Mouse (Mus musculus): Measurements from ENCODE around the gene Cdc42ep2. TPM values are rescaled to one million over a fixed set of nuclear protein-coding genes. Genes with fewer than 3 reads are reported as not detected.

The Cdc42ep2 gene
- total and polyA plus RNA-seq, 3 experiments = 0.13 to 0.25 (median 0.20) TPM

DNA sequence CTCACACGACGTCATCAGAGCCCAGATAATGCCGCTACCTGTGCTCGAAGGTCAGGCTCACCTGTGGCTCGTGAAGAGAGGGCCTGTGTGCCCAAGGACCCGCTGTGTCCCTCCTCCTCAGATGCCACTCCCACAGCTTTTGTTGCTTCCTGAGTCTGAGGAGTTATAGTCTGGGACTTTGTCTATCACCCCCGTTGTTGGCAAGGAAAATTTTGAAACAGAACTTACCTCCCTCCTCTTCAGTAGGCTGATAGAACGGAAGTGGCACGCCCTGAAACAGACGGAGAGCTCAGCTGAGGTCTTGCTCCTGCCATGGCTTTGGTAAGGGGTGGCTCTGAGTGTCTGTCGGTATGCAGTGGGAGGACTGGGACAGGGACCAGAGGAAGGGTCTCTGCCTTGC lies 25.6 kb upstream of the Cdc42ep2 start:
- in situ Hi-C loops (cut with MboI; ENCODE audit: low pct_ligation_motif_present, low pct_unique_long_range_greater_than_20kb, low sequenced_read_pairs) (no loop called here), dilution Hi-C loops (cut with MboI; ENCODE audit: extremely low pct_ligation_motif_present, extremely low pct_unique_long_range_greater_than_20kb, low sequenced_read_pairs) (no loop called here)
- Histone ChIP-seq H3K4me2 (ENCODE audit: insufficient read depth, low read depth, poor library complexity, severe bottlenecking) (no peak overlapping the region), H3K27ac (ENCODE audit: insufficient read depth, low read depth) (no peak overlapping the region), H3K79me2 (replicated peaks; ENCODE audit: control insufficient read depth, extremely low read depth, insufficient read depth, poor library complexity, severe bottlenecking) (no peaks in the 10 kb centered on the region), H3K27me3 (replicated peaks) (no peaks in the 10 kb centered on the region), H3K9me3 (replicated peaks; ENCODE audit: low read length) (no peaks in the 10 kb centered on the region), H3K4me1 (ENCODE audit: control insufficient read depth in 1 of 2, insufficient read depth in 2 of 2) (peaks cover 0 to 16% of the 10 kb centered on the region in 2 experiments; a peak in 2 of 4 replicates), H3K36me3 (replicated peaks in 1 of 2; ENCODE audit: control insufficient read depth in 1 of 2, insufficient read depth in 1 of 2, low read length in 1 of 2) (peaks cover 74 to 97% of the 10 kb centered on the region in 2 experiments), H3K4me3 (replicated peaks in 1 of 3; ENCODE audit: low read depth in 2 of 3, low read length in 2 of 3, poor library complexity in 1 of 3) (no peak overlapping the region), H3K9ac (ENCODE audit: insufficient read depth, low read depth) (no peak overlapping the region)
- TF ChIP-seq RCOR1 (conservative IDR thresholded peaks at IDR 0.05; ENCODE audit: low read depth, low read length) = no peak
- DNase-seq (ENCODE audit: extremely low read depth) = no peak

DNA sequence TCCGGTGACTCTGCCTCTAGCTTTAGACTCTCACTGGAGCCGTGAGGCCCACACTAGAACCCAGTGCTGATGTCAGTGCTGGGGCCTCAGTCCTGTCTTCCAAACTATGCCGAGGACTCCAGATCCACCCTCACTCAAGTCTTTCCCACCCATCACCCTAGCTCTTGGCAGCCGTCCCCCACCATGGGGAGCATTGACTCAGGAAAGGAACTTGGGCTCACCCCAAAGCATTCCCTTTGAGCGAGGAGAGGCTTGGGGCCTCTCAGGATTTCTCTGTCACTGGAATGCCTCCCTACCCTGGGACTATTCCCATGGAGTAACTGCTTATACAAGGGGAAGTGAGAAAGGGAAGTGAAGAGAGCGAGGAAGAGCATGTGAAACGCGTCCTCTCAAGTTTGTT lies 21.3 kb upstream of the Cdc42ep2 start:
- DNase-seq (ENCODE audit: extremely low read depth) = no peak
- H3K27me3 ChIP-seq (replicated peaks) = no peaks in the 10 kb centered on the region
- H3K79me2 ChIP-seq (replicated peaks; ENCODE audit: control insufficient read depth, extremely low read depth, insufficient read depth, poor library complexity, severe bottlenecking) = no peaks in the 10 kb centered on the region
- H3K9me3 ChIP-seq (replicated peaks; ENCODE audit: low read length) = no peaks in the 10 kb centered on the region
- in situ Hi-C loops (cut with MboI; ENCODE audit: low pct_ligation_motif_present, low pct_unique_long_range_greater_than_20kb, low sequenced_read_pairs) = no loop called here
- no peak overlapping the region for H3K27ac ChIP-seq (ENCODE audit: insufficient read depth, low read depth)
- no peak for TF ChIP-seq KAT2A (IDR thresholded peaks at IDR 0.05; ENCODE audit: insufficient replicate concordance, low read length)
- no peak for TF ChIP-seq ZMIZ1 (IDR thresholded peaks at IDR 0.05; ENCODE audit: low read depth, low read length)
- TF ChIP-seq POLR2AphosphoS2 (IDR thresholded peaks at IDR 0.05; ENCODE audit: low read depth, low read length) = no peak
- no peak for TF ChIP-seq RCOR1 (conservative IDR thresholded peaks at IDR 0.05; ENCODE audit: low read depth, low read length)
- no peak for TF ChIP-seq ELF1 (IDR thresholded peaks at IDR 0.05; ENCODE audit: low read depth, low read length)
- TF ChIP-seq CTCF (conservative IDR thresholded peaks at IDR 0.05 in 1 of 2, IDR thresholded peaks at IDR 0.05 in 1 of 2; ENCODE audit: low read depth in 2 of 2, low read length in 2 of 2) = no peak
- TF ChIP-seq MYC (IDR thresholded peaks at IDR 0.05; ENCODE audit: low read depth, low read length) = no peak
- H3K4me1 ChIP-seq (ENCODE audit: control insufficient read depth in 1 of 2, insufficient read depth in 2 of 2) = peaks cover 0 to 12% of the 10 kb centered on the region in 2 experiments; a peak in 2 of 4 replicates
- no peak overlapping the region for H3K4me2 ChIP-seq (ENCODE audit: insufficient read depth, low read depth, poor library complexity, severe bottlenecking)
- no peak overlapping the region for H3K9ac ChIP-seq (ENCODE audit: insufficient read depth, low read depth)
- H3K36me3 ChIP-seq (replicated peaks in 1 of 2; ENCODE audit: control insufficient read depth in 1 of 2, insufficient read depth in 1 of 2, low read length in 1 of 2) = peaks cover 74 to 96% of the 10 kb centered on the region in 2 experiments
- no peak overlapping the region for H3K4me3 ChIP-seq (replicated peaks in 1 of 3; ENCODE audit: low read depth in 2 of 3, low read length in 2 of 3, poor library complexity in 1 of 3)
- dilution Hi-C loops (cut with MboI; ENCODE audit: extremely low pct_ligation_motif_present, extremely low pct_unique_long_range_greater_than_20kb, low sequenced_read_pairs) = no loop called here

DNA sequence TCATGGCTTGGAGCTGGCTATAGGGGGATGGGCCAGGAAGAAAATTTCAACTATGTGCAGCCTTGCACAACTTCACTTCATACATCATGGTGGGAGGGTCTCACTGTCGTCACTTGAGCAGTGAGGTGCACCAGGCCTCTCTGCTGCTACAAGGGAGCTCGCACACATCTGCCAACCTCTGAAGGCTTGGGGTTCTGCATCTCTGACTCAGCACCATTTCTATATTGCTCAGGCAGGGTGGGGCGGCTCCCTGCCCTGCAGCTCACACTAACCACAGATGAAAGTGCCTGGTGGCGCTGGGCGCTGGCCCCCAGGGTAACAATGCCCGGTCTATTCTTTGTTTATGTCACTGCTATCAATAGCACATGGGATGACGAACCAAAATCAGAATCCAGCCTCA lies 20.4 kb upstream of the Cdc42ep2 start:
- H3K79me2 ChIP-seq (replicated peaks; ENCODE audit: control insufficient read depth, extremely low read depth, insufficient read depth, poor library complexity, severe bottlenecking) = no peaks in the 10 kb centered on the region
- no peaks in the 10 kb centered on the region for H3K9me3 ChIP-seq (replicated peaks; ENCODE audit: low read length)
- DNase-seq (ENCODE audit: extremely low read depth) = no peak
- H3K4me2 ChIP-seq (ENCODE audit: insufficient read depth, low read depth, poor library complexity, severe bottlenecking) = no peak overlapping the region
- in situ Hi-C loops (cut with MboI; ENCODE audit: low pct_ligation_motif_present, low pct_unique_long_range_greater_than_20kb, low sequenced_read_pairs) (no loop called here), dilution Hi-C loops (cut with MboI; ENCODE audit: extremely low pct_ligation_motif_present, extremely low pct_unique_long_range_greater_than_20kb, low sequenced_read_pairs) (no loop called here)
- TF ChIP-seq RAD21 (IDR thresholded peaks at IDR 0.05; ENCODE audit: low read depth, low read length) (no peak), GABPA (IDR thresholded peaks at IDR 0.05; ENCODE audit: insufficient replicate concordance, low read depth, low read length) (no peak), NRF1 (IDR thresholded peaks at IDR 0.05; ENCODE audit: low read depth, low read length) (no peak), ZKSCAN1 (IDR thresholded peaks at IDR 0.05; ENCODE audit: borderline replicate concordance, low read depth, low read length) (no peak), MAZ (IDR thresholded peaks at IDR 0.05; ENCODE audit: low read depth, low read length) (no peak), CTCF (conservative IDR thresholded peaks at IDR 0.05 in 1 of 2, IDR thresholded peaks at IDR 0.05 in 1 of 2; ENCODE audit: low read depth in 2 of 2, low read length in 2 of 2) (no peak), BHLHE40 (IDR thresholded peaks at IDR 0.05; ENCODE audit: low read depth, low read length) (no peak), POLR2AphosphoS2 (IDR thresholded peaks at IDR 0.05; ENCODE audit: low read depth, low read length) (no peak)
- H3K9ac ChIP-seq (ENCODE audit: insufficient read depth, low read depth) = no peak overlapping the region
- peaks cover 72 to 96% of the 10 kb centered on the region in 2 experiments for H3K36me3 ChIP-seq (replicated peaks in 1 of 2; ENCODE audit: control insufficient read depth in 1 of 2, insufficient read depth in 1 of 2, low read length in 1 of 2)
- no peak overlapping the region for H3K27ac ChIP-seq (ENCODE audit: insufficient read depth, low read depth)
- H3K27me3 ChIP-seq (replicated peaks) = no peaks in the 10 kb centered on the region
- peaks cover 0 to 12% of the 10 kb centered on the region in 2 experiments; a peak in 2 of 4 replicates for H3K4me1 ChIP-seq (ENCODE audit: control insufficient read depth in 1 of 2, insufficient read depth in 2 of 2)
- H3K4me3 ChIP-seq (replicated peaks in 1 of 3; ENCODE audit: low read depth in 2 of 3, low read length in 2 of 3, poor library complexity in 1 of 3) = no peak overlapping the region
